Mouse (Mus musculus) spleen, adult 2 months (tissue): Measurements from ENCODE around the gene Tomm7. TPM values are rescaled to one million over a fixed set of nuclear protein-coding genes. Genes with fewer than 3 reads are reported as not detected.

Experiments
- DNase-seq, 2 experiments: peaks; one replicate each; pipeline versions ENCODE4 v3.0.0 to v3.0.0-alpha.2; 2012 to 2021; ENCODE audit warnings: low spot score in 2 of 2, low read depth in 1 of 2
- H3K27ac ChIP-seq: fragments of 200-500 bp; 2 replicates; pipeline ENCODE4 v1.5.1; 2012; ENCODE audit warnings: low read length, inconsistent platforms; ENCODE audit not compliant: insufficient read depth
- H3K27me3 ChIP-seq: fragments of 200-500 bp; 2 replicates; pipeline ENCODE4 v1.6.1; 2012; ENCODE audit warnings: mild to moderate bottlenecking, moderate library complexity, low read length, inconsistent platforms; ENCODE audit not compliant: control insufficient read depth, insufficient read depth
- H3K36me3 ChIP-seq: fragments of 200-500 bp; 2 replicates; pipeline ENCODE4 v1.6.1; 2012; ENCODE audit warnings: mild to moderate bottlenecking, low read length, inconsistent platforms; ENCODE audit not compliant: control insufficient read depth, insufficient read depth
- H3K4me1 ChIP-seq: fragments of 200-500 bp; 2 replicates; pipeline ENCODE4 v1.6.1; 2011; ENCODE audit warnings: inconsistent platforms; ENCODE audit not compliant: control insufficient read depth, insufficient read depth, insufficient read length
- H3K4me3 ChIP-seq: fragments of 200-500 bp; 2 replicates; pipeline ENCODE4 v1.5.1; 2011; ENCODE audit warnings: mild to moderate bottlenecking, inconsistent platforms; ENCODE audit not compliant: insufficient read depth, insufficient read length; ENCODE audit errors: extremely low read depth
- CTCF ChIP-seq: fragments of 200-500 bp; IDR thresholded peaks from 2 replicates; pipeline ENCODE4 v1.5.1; 2011; ENCODE audit warnings: mild to moderate bottlenecking, inconsistent platforms; ENCODE audit not compliant: insufficient read depth, insufficient read length, insufficient replicate concordance; ENCODE audit errors: extremely low read depth
- POLR2A ChIP-seq: fragments of 200-500 bp; IDR thresholded peaks from 2 replicates; pipeline ENCODE4 v1.6.1; 2011; ENCODE audit warnings: low read depth, low read length, inconsistent platforms
- WGBS: fragments of 180-500 bp; shearing (Covaris S2); methylation state at CpG from one replicate; pipeline ENCODE4 v1.1.7; 2018; 5-methylcytosine and 5-hydroxymethylcytosine counted together
- polyA plus RNA-seq: library from polyadenylated mRNA; depleted of rRNA; stranded (reverse); fragments of >200 nt; gene quantifications from 2 replicates; pipeline ENCODE4 v1.2.3, GENCODE M21; 2012

Gene Tomm7
- polyA plus RNA-seq, 1 experiment, result 12.6 TPM

DNA sequence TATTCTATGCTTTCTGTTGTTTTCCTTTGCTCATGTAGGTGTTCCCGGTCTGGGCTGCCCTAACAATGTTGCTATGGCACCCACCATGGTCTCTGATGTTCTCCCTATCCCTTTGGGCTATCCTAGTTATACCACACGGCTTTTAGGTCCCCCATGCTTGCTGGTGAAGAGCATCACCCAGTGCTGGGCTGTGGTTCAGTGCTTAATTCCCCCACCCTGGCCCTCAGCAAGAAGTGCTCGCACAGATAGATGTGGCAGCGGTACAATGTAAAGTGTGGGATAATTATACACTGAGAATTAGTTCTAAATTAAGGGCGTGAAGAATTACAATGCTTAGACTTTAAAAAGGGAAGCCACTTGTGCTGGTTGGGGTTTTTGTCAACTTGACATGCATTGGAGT, 22.0 kb upstream of the Tomm7 start:
- Histone ChIP-seq H3K27me3 (no peaks in the 10 kb centered on the region), H3K36me3 (no peaks in the 10 kb centered on the region), H3K4me1 (no peaks in the 10 kb centered on the region), H3K4me3 (no peak overlapping the region), H3K27ac (no peak overlapping the region)
- 89% methylated on average over 5 of the region's 5 CpGs for WGBS
- no peak for DNase-seq
- TF ChIP-seq POLR2A (no peak), CTCF (no peak)

DNA sequence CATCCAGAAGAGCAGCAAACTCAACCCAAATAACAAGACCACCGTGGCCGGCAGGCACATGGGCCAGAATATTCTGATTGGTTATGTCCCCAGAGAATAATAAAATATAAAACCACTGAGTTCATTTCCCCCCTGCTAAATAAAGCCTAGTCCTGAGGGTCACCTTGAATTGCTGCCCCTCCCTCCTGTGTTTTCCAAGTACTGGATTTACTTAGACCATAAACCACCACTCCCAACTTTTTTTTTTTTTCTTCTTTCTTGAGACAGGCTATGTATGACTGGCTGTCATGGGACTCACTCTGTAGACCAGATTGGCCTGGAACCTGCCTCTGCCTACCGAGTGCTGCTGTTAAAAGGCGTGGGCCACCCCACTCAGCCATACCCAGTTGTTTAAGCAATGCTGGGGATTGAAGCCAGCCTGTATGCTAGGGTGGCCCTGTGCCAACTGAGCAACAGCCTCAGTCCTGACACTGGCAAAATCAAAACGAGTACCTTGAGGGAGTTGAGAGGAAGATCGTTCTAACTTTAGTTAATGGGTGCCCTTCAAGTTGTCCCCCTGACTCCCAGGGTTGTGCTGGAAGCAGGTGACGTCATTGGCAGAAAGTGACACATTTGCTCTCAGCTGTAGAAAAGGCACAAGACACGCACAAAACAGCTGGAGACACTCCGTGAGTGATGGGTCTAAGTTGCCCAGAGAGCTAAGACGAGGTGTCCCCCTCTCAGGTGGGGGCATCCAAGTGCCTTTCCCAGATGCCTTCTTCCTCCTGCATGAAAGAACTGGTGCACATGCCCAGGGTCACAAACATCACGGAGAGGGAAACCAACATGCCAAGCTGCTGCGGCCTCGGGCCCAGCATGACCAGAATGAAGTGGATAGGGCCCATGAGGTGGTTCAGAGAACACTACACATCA, 20.3 kb upstream of the Tomm7 start:
- no peaks in the 10 kb centered on the region for H3K4me1 ChIP-seq
- H3K27me3 ChIP-seq, result no peaks in the 10 kb centered on the region
- no peak overlapping the region for H3K4me3 ChIP-seq
- DNase-seq, result no peak
- no peaks in the 10 kb centered on the region; the same call in 1 of the 2 replicates for H3K36me3 ChIP-seq
- 87% methylated on average over 13 of the region's 13 CpGs for WGBS
- TF ChIP-seq CTCF, result no peak
- no peak for TF ChIP-seq POLR2A
- no peak overlapping the region for H3K27ac ChIP-seq

DNA sequence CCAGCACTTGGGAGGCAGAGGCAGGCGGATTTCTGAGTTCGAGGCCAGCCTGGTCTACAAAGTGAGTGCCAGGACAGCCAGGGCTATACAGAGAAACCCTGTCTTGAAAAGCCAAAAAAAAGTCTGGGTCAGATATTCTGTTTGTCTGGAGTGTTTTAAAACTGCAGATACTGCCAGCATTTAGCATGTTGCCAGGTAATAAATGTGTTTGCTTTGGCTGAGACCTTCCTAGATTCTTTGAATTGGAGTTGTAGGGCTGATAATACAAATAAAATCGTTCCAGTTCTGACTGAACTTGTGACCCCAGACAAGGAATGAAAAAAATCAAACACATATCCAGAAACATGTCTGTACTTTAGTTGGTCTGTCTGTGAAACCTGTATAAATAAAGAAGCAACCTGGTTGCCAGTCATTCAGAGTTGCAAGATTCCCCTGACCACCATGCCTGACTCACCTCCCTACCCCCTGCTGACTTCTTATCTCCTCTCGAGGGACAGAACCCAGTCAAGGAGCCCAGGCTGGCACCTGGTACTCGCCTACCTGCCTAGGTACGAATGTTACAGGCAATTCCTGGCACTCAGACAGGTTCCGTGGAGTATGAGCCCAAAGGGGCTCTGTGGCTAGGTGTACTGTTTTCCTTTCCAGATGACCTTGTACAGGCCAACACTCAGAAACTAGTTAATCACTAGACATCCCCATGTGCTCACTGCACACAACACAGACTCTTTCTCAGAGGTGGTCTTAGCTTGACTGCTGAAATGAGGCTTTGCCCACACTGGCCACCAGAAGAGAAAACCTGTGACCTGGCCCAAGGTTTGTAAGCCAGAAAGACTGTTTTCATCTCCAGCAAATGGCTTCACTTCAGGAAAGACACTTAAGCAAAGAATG, 19.4 kb upstream of the Tomm7 start:
- H3K27ac ChIP-seq, result no peak overlapping the region
- WGBS, result 87% methylated on average over 7 of the region's 7 CpGs
- TF ChIP-seq CTCF, result no peak
- no peak for TF ChIP-seq POLR2A
- H3K4me3 ChIP-seq, result no peak overlapping the region
- DNase-seq, result no peak
- peaks cover 1% of the 10 kb centered on the region; the same call in 1 of the 2 replicates for H3K36me3 ChIP-seq
- H3K4me1 ChIP-seq, result no peaks in the 10 kb centered on the region
- H3K27me3 ChIP-seq, result no peaks in the 10 kb centered on the region

DNA sequence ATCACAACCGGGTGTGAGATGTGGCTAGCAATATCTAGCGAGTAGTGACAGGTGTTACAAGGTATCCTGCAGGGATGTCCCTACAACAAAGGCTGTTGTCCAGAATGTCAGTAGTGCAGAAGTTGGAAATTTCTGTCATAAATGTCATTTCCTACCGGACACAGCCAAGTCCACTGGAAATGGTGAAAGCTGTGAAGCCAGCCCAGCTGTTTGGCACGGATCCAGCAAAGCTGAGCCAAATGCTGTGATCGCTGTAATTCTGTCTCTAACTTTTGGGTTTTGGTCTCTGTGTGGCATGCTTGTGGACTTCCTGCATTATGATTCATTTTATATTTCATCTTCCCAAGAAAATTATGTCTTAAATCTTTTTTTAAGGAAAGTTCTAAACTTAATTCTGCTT, 18.3 kb upstream of the Tomm7 start:
- no peak for DNase-seq
- Histone ChIP-seq H3K27me3 (no peaks in the 10 kb centered on the region), H3K27ac (no peak overlapping the region), H3K4me3 (no peak overlapping the region), H3K4me1 (no peaks in the 10 kb centered on the region), H3K36me3 (peaks cover 5% of the 10 kb centered on the region)
- TF ChIP-seq POLR2A (no peak), CTCF (no peak)
- WGBS, result 77% methylated on average over 5 of the region's 5 CpGs

DNA sequence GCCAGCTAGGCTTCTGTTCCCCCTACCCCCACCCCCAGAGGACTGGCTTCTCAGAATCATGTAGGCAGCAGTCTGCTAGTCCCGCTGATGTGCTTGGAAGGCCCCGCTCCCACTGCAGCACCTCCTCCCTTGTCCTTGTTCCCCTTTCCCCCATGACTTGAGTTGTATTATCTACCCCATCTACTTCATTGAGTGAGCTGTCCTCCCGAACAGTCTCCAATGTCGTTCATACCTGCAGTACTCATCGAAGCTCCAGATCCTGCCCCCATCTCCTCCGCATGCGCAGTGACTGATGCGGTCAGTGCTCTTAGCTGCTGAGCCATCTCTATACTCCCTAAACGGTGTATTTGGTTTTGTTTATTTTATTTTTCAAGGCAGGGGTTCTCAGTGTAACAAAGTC, 17.8 kb upstream of the Tomm7 start:
- Histone ChIP-seq H3K27me3 (no peaks in the 10 kb centered on the region), H3K36me3 (peaks cover 5% of the 10 kb centered on the region), H3K4me3 (no peak overlapping the region), H3K27ac (no peak overlapping the region), H3K4me1 (no peaks in the 10 kb centered on the region)
- 89% methylated on average over 9 of the region's 9 CpGs for WGBS
- TF ChIP-seq CTCF (no peak), POLR2A (no peak)
- no peak for DNase-seq

DNA sequence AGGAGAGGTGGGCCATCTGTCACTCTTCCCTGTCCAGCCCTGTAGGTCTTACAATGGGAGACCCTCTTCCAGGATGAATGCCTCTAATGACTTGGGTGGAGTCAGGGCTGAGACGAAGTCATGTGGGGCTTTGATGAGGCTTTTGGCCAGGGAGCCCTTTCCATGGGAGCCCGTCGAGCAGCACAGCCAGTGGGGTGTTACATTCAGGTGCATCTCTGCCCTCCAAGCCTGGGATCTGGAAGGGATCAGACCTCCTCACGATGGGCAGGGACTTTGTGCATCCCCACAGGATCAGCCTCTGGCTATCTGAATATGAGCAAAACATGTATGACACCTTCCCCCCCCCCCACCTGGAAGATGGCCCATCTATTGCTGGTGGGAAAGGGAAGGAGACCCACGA, 15.9 kb upstream of the Tomm7 start:
- H3K36me3 ChIP-seq, result peaks cover 20% of the 10 kb centered on the region

More for the DNA sequence above, 15.9 kb upstream of the Tomm7 start:
- no peaks in the 10 kb centered on the region for H3K27me3 ChIP-seq
- no peak overlapping the region for H3K4me3 ChIP-seq
- H3K27ac ChIP-seq, result no peak overlapping the region
- WGBS, result 84% methylated on average over 5 of the region's 5 CpGs
- DNase-seq, result no peak
- no peaks in the 10 kb centered on the region for H3K4me1 ChIP-seq
- TF ChIP-seq POLR2A (no peak), CTCF (no peak)
